12 mouse cellular contexts compared by ENCODE assay signal in genomic region chr10:41204637-41205315, GRCm38 (mm10).
DNase-seq lines count a peak whose midpoint lies in the region; ATAC-seq lines count a peak whose summit lies in the region.
"Had no signal": no experiment of that assay in that cellular context is flagged by ENCODE, and none has a peak within 500 bp of the region (broad histone marks: within the 10 kb centered on the region; RNA-seq: fewer than 3 reads in every experiment).

No protein-coding gene starts in this region.

- no peak for ATAC-seq in hindbrain, embryonic 14.5 days (ENCODE audit: low FRiP score)
- peak; percentile 92 for ATAC-seq in megakaryocyte-erythroid progenitor cell, adult 5-6 weeks (replicated peaks; ENCODE audit: low FRiP score, low TSS enrichment, poor library complexity, severe bottlenecking)
- no peak for ATAC-seq in inflammation-experienced regulatory T-cells, adult 6 months

- 82% methylated on average over 11 of the region's 11 CpGs for WGBS in hindbrain, embryonic 10.5 days
- WGBS in hindbrain, embryonic 14.5 days, result 84% methylated on average over 11 of the region's 11 CpGs

- no peaks in the 10 kb centered on the region for H3K27me3 ChIP-seq in hindbrain, embryonic 10.5 days (ENCODE audit: insufficient read depth, poor library complexity, severe bottlenecking)
- no peaks in the 10 kb centered on the region for H3K27me3 ChIP-seq in hindbrain, embryonic 14.5 days (ENCODE audit: control insufficient read depth, insufficient read depth, low read length)
- H3K27me3 ChIP-seq: midbrain, embryonic 12.5 days had no signal

- no peak overlapping the region for H3K4me2 ChIP-seq in hindbrain, embryonic 14.5 days (replicated peaks)
- H3K4me2 ChIP-seq: midbrain, embryonic 12.5 days had no signal

- peak overlapping the region; percentile 47; the same call in 1 of the 2 replicates for H3K27ac ChIP-seq in hindbrain, embryonic 10.5 days
- H3K27ac ChIP-seq in hindbrain, embryonic 14.5 days, result no peak overlapping the region
- H3K27ac ChIP-seq: midbrain, embryonic 12.5 days had no signal

- 0 out of 2 replicates have a peak, but pooled peaks cover 5% of the 10 kb centered on the region for H3K4me1 ChIP-seq in hindbrain, embryonic 10.5 days (replicated peaks)
- peaks cover 5% of the 10 kb centered on the region; the same call in 1 of the 2 replicates for H3K4me1 ChIP-seq in hindbrain, embryonic 14.5 days (replicated peaks; ENCODE audit: control insufficient read depth, insufficient read depth, low read length)

- H3K9me3 ChIP-seq in hindbrain, embryonic 10.5 days, result no peaks in the 10 kb centered on the region
- H3K9me3 ChIP-seq in hindbrain, embryonic 14.5 days (ENCODE audit: control insufficient read depth, low read length), result no peaks in the 10 kb centered on the region
- H3K9me3 ChIP-seq: midbrain, embryonic 12.5 days had no signal

- H3K4me3 ChIP-seq in hindbrain, embryonic 10.5 days, result no peak overlapping the region
- no peak overlapping the region for H3K4me3 ChIP-seq in hindbrain, embryonic 14.5 days (replicated peaks; ENCODE audit: low read length)
- H3K4me3 ChIP-seq: midbrain, embryonic 12.5 days had no signal

- H3K9ac ChIP-seq in hindbrain, embryonic 14.5 days, result no peak overlapping the region
- H3K9ac ChIP-seq: midbrain, embryonic 12.5 days had no signal

- H3K36me3 ChIP-seq in hindbrain, embryonic 10.5 days, result no peaks in the 10 kb centered on the region
- H3K36me3 ChIP-seq in hindbrain, embryonic 14.5 days (replicated peaks; ENCODE audit: control insufficient read depth, insufficient read depth), result no peaks in the 10 kb centered on the region
- H3K36me3 ChIP-seq: midbrain, embryonic 12.5 days had no signal

- DNase-seq in hindbrain, embryonic 10.5 days (ENCODE audit: low spot score), result no peak
- no peak for DNase-seq in hindbrain, embryonic 14.5 days (ENCODE audit: low spot score)
- DNase-seq in adipocyte (ENCODE audit: low spot score), result peak; percentile 4
- DNase-seq in c-Kit-positive CD71-positive TER-119-positive erythroid progenitor cells, embryonic 14.5 days (ENCODE audit: low spot score), result peak; percentile 95
- no peak for DNase-seq in right cerebral cortex, postnatal 14 days
- DNase-seq: adrenal gland, postnatal 10 days; gastrocnemius, postnatal 10 days; kidney, adult 9 months; thymus, postnatal 36 days had no signal

Comparison
In these comparisons a context has a peak if more than half of its experiments do, and no peak if none do; other contexts are left out.
1. DNase-seq: peak in adipocyte (single experiment) and c-Kit-positive CD71-positive TER-119-positive erythroid progenitor cells, embryonic 14.5 days (single experiment); none in hindbrain, embryonic 10.5 days (single experiment), hindbrain, embryonic 14.5 days (single experiment) and right cerebral cortex, postnatal 14 days (single experiment).